Mouse (Mus musculus): Measurements from ENCODE around the gene Gpr137. TPM values are rescaled to one million over a fixed set of nuclear protein-coding genes. Genes with fewer than 3 reads are reported as not detected.
A peak's percentile ranks its signal among the peaks of the same experiment; 100 is the strongest.

The Gpr137 gene
- polyA plus RNA-seq, 1 experiment from 2014 or later: 24.7 TPM

DNA sequence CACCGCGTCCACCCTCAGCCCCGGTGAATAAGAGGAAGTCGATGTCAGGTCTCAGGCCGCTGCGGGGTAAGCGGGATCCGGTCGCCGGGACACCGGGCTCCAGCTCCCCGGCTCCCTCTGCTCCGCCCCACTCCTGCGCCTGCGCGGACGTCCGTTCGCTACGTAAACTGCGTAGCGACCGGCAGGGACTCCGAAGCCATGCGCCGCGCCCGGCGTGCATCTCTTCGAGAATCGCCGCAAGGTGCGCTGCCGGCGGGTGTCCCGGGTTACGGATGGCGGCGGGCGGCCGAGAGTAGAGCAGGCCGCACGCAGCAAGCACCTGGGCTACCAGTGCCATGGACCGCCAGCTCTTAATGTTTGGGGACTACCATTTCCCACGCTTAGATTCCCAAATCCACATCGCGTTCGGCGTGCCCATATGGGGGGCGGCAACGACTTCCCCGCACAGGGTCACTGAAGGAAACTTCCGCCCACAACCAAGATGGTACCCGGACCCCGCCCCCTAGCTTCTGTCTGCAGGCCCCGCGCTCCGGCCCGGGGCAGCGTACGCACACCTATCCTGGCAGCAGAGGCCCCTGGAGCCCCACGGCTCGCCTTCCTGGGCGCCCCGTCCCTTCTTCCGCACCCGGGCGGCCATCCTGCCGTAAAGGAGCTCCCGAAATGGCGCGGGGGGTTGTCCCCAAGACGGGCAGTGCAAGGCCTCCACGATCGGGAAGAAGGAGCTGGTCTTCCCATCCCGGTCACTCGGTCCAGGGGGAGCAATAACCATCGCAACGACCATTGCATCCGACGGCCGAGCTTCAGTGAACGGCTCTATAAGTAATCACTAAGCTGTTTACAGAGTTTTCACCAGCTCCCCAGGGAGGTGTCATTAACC lies 670 bp downstream of the Gpr137 start, which contains the start of gene Bad:
Gene Bad, plus strand, starts transcription at position 490 of the 877 bp plus-strand sequence.
- DNase-seq (ENCODE audit: low spot score) (peak; percentile 97), ATAC-seq (ENCODE audit: low FRiP score, low TSS enrichment) (peak; percentile 72)
- Histone ChIP-seq H3K36me3 (ENCODE audit: control insufficient read depth, insufficient read depth, low read length) (peaks cover 2% of the 10 kb centered on the region; the same call in 1 of the 2 replicates), H3K9me3 (ENCODE audit: control insufficient read depth, low read length) (no peaks in the 10 kb centered on the region), H3K4me3 (ENCODE audit: low read depth, low read length) (peak within 1 kb of the TSS; percentile 64), H3K27me3 (ENCODE audit: control insufficient read depth, insufficient read depth, low read length) (no peaks in the 10 kb centered on the region), H3K9ac (ENCODE audit: low read length) (peak within 1 kb of the TSS; percentile 80), H3K4me2 (replicated peaks; ENCODE audit: low read depth) (peak within 1 kb of the TSS; percentile 98), H3K4me1 (replicated peaks; ENCODE audit: control insufficient read depth, insufficient read depth) (peaks cover 5% of the 10 kb centered on the region; the same call in 1 of the 2 replicates), H3K27ac (replicated peaks) (peak within 1 kb of the TSS; percentile 98)
- peak; percentile 48 for TF ChIP-seq CTCF (IDR thresholded peaks at IDR 0.05; ENCODE audit: low read depth)
- TF ChIP-seq EP300 (optimal IDR thresholded peaks at IDR 0.05): peak; percentile 66
- under 1% methylated on average over 77 of the region's 83 CpGs for WGBS

DNA sequence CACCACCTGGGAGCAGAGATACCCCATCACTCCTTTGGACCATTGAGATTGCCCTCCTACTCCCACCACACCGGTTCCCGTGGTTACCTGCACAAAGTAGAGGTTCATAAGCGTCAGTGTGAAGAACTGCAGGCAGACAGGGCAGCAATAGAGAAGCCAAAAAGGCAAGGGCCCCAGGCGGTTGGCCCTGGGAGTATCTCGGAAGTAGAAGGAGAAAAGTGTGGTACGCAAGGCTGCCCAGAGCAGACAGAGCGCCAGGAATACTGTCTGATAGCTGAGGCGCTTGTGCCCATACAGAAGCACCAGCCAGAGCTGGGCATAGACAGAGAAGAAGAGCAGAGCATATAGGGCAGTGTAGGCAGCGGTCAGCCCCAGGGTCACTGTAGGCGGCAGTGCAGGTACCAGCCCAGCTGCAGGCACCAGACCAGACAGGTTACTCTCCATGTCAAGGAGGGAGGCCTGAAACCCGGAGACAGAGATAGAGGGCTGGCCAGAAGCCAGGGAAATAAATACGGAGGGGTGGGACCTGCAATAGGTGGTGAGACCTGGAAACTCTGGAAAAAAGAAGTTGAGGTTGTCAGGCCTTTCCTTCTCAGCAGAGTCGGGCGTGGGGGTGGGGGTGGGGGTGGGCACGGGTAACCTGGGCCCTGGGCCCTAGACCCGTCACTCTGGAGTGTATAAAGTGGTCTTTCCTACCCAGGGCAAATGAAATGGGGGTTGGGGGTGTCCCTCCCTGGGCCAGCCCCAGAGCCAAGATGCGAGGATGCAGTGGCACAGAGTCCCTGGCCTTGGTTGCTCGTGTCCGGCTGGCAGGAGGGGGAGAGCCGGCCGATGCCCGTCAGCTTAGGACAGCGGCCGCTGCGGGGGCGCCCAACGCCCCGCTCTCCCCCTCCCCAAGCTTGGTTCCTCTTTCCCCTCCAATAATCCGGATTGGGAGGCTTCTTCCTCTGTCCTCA lies 1.6 kb downstream of the Gpr137 start:
- Histone ChIP-seq H3K4me1 (replicated peaks; ENCODE audit: control insufficient read depth, insufficient read depth) (peaks cover 5% of the 10 kb centered on the region; the same call in 1 of the 2 replicates), H3K4me2 (replicated peaks; ENCODE audit: low read depth) (peak overlapping the region; percentile 98), H3K27me3 (ENCODE audit: control insufficient read depth, insufficient read depth, low read length) (no peaks in the 10 kb centered on the region), H3K9ac (ENCODE audit: low read length) (peak overlapping the region; percentile 80), H3K27ac (replicated peaks) (peak overlapping the region; percentile 74), H3K36me3 (ENCODE audit: control insufficient read depth, insufficient read depth, low read length) (no peaks in the 10 kb centered on the region), H3K4me3 (ENCODE audit: low read depth, low read length) (peak overlapping the region; percentile 64), H3K9me3 (ENCODE audit: control insufficient read depth, low read length) (no peaks in the 10 kb centered on the region)
- DNase-seq (ENCODE audit: low spot score) (peak; percentile 58), ATAC-seq (ENCODE audit: low FRiP score, low TSS enrichment) (peak; percentile 3; the same call in 1 of the 2 replicates)
- no peak for TF ChIP-seq EP300 (optimal IDR thresholded peaks at IDR 0.05)
- TF ChIP-seq CTCF (IDR thresholded peaks at IDR 0.05; ENCODE audit: low read depth): no peak
- 21% methylated on average over 27 of the region's 29 CpGs for WGBS

DNA sequence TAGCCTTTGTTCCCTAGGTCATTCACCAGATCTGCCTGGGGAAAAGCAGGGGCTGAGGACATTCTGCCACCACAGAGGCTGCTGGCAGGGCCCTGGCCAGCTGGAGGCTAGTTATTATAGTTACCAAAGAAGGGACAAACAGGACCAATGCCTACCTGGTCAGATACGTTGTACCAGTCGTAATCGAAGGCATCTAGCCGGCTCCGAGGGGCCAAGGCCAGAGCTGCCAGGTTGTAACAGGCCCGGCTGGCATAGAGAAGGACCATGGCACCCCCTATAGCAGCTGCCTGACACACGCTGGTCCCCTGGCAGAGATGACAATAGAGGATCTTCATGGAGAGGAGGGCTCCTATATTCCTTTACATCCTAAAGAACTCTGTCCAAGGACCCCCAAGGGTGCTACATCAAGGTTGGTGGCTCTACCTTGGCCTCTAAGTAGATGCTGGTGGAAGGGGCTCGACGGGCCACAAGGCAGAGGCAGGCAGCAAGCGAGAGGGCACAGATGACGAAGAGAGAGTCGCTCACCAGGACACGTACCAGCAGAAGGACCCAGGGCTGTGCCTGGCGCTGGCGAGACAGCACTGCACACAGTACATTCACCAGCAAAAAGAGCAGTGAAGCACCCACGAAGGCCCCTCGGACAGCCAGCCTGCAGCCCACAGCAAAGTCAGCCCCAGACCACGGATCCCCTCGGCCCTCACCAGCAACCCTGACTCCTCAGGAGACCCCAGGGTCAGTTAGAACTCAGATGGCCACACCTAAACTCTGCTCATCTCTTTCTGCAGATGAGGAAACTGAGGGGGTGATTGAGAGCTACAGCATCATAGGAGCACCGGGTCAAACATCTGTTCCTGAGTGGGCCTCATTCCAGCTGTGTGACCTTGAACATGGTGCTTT lies 2.9 kb downstream of the Gpr137 start:
- no peak for DNase-seq (ENCODE audit: low spot score)
- peaks cover 1% of the 10 kb centered on the region for H3K27me3 ChIP-seq (ENCODE audit: control insufficient read depth, insufficient read depth, low read length)
- WGBS: 86% methylated on average over 20 of the region's 20 CpGs
- H3K36me3 ChIP-seq (ENCODE audit: control insufficient read depth, insufficient read depth, low read length): no peaks in the 10 kb centered on the region
- no peak overlapping the region for H3K9ac ChIP-seq (ENCODE audit: low read length)
- no peak for ATAC-seq (ENCODE audit: low FRiP score, low TSS enrichment)
- H3K4me2 ChIP-seq (replicated peaks; ENCODE audit: low read depth): no peak overlapping the region
- peaks cover 5% of the 10 kb centered on the region; the same call in 1 of the 2 replicates for H3K4me1 ChIP-seq (replicated peaks; ENCODE audit: control insufficient read depth, insufficient read depth)
- no peak overlapping the region for H3K4me3 ChIP-seq (ENCODE audit: low read depth, low read length)
- H3K27ac ChIP-seq (replicated peaks): no peak overlapping the region
- no peaks in the 10 kb centered on the region for H3K9me3 ChIP-seq (ENCODE audit: control insufficient read depth, low read length)
- TF ChIP-seq CTCF (IDR thresholded peaks at IDR 0.05; ENCODE audit: low read depth): no peak
- no peak for TF ChIP-seq EP300 (optimal IDR thresholded peaks at IDR 0.05)

DNA sequence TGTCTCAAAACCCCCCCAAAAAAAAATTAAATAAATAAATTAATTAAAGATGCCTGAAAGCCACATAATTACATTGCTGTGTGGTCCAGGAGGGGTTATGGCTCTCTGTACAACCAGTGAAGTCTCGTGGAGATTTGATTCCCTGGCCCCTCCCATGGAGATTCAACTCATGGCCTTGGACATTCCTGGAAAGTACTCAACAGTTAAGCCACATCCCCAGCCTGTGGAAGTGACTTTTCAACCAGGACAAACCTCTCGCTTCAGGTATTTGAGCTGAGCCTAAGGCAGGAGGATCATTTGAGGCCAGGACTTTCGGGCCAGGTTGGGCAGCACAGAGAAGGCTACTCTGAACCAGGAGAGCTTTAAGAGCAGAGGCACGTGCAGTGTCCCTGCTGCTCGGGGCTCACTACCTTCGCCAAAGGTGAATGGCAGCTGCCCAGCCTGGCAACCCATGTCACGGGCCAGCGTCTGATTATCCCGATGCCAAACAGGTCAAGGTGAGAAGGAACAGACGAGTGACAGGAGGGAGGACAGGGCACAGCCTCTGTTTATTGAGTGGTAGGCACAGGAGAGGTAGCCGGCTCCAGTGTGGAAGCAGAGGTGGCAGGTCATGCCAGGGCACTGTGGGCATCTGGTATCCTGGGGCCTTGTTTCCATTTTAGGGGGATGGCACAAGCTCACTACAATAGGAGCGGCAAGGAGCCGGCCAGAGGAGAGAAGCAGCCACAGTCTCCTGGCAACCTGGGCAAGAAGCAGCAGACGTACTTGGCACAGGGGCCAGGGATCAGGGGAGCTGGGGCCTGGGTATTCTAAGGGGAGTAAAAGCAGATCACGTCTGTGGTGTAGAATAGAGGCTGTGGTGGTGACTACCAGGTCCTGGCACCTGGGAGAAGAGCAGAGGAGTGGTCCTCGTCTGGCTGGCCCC lies 4.5 kb downstream of the Gpr137 start:
- Histone ChIP-seq H3K9ac (ENCODE audit: low read length) (no peak overlapping the region), H3K27me3 (ENCODE audit: control insufficient read depth, insufficient read depth, low read length) (peaks cover 7% of the 10 kb centered on the region), H3K4me2 (replicated peaks; ENCODE audit: low read depth) (no peak overlapping the region), H3K9me3 (ENCODE audit: control insufficient read depth, low read length) (no peaks in the 10 kb centered on the region), H3K4me1 (replicated peaks; ENCODE audit: control insufficient read depth, insufficient read depth) (peaks cover 5% of the 10 kb centered on the region; the same call in 1 of the 2 replicates), H3K4me3 (ENCODE audit: low read depth, low read length) (no peak overlapping the region), H3K36me3 (ENCODE audit: control insufficient read depth, insufficient read depth, low read length) (no peaks in the 10 kb centered on the region), H3K27ac (replicated peaks) (no peak overlapping the region)
- DNase-seq (ENCODE audit: low spot score) (no peak), ATAC-seq (ENCODE audit: low FRiP score, low TSS enrichment) (no peak)
- WGBS: 81% methylated on average over 16 of the region's 16 CpGs
- TF ChIP-seq EP300 (optimal IDR thresholded peaks at IDR 0.05) (no peak), CTCF (IDR thresholded peaks at IDR 0.05; ENCODE audit: low read depth) (no peak)

All from stomach, postnatal 0 days (tissue).